Mouse (Mus musculus) spleen, adult 2 months (tissue): ENCODE results near the gene Tpr.

Experiments used
- CTCF ChIP-seq: fragments of 200-500 bp; IDR thresholded peaks from 2 replicates; pipeline ENCODE4 v1.5.1; 2011; ENCODE audit warnings: mild to moderate bottlenecking, inconsistent platforms; ENCODE audit not compliant: insufficient read depth, insufficient read length, insufficient replicate concordance; ENCODE audit errors: extremely low read depth
- POLR2A ChIP-seq: fragments of 200-500 bp; IDR thresholded peaks from 2 replicates; pipeline ENCODE4 v1.6.1; 2011; ENCODE audit warnings: low read depth, low read length, inconsistent platforms

DNA sequence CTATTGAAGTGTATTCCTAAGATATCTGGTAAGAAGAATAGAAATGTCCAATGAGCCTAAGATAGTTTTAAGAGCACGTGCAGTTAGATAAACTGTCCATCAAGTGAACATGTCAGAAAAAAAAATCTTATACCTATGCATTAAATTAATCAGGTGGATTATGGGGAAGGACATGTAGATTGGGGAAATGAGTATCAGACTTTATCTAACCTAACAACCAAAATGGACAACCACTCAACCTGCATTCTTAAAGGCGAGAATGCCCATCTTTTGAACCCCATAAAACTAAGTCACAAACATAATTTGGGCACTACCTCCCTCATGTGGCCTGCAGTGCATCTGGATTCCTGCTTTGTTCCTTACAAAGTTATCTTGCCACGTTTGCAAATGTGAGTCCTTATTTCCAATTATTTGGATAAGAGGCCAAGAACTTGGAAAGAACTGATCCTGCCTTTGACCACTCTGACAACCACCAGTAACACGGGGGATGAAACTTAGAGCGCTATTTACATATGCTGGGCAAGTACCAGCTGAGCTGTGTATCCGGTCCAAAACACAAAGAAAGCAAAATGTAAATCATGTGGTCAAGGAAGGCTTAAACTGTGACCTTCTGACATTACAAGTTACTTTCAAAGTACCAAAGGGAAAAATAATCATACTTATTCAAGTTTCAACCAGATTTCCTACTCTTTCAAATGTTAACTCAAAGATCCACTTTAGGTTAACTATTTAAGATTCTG, 3.1 kb upstream of the Tpr start:
- TF ChIP-seq CTCF (no peak), POLR2A (no peak)
